Mouse (Mus musculus): ENCODE results near the gene Slamf6.
"Not testable (repeated sequence)": the region's sequence is repeated elsewhere in the genome, so short reads cannot be mapped to it uniquely, and the experiment has no call there.

Gene Slamf6

GRCm38 (mm10) chr1:171917305-171918039 is at the start of gene Slamf6:
Gene Slamf6 (plus strand): TSS chr1:171917515.
- no peak for DNase-seq

- no peak for DNase-seq
These were observed 30.3 kb upstream of the Slamf6 start for GRCm38 (mm10) chr1:171886989-171887388.

- DNase-seq = not testable (repeated sequence)
These were observed 22.0 kb upstream of the Slamf6 start, which contains the start of gene Gm10521 for GRCm38 (mm10) chr1:171895364-171895763. Gene Gm10521 (plus strand): TSS chr1:171895664.

- no peak for DNase-seq
These were observed 13.3 kb upstream of the Slamf6 start for GRCm38 (mm10) chr1:171904011-171904410.

GRCm38 (mm10) chr1:171915638-171916458 is 1.5 kb upstream of the Slamf6 start:
- no peak for DNase-seq

- DNase-seq = no peak
These were observed 1.0 kb downstream of the Slamf6 start for GRCm38 (mm10) chr1:171918136-171918920.

GRCm38 (mm10) chr1:171919193-171919592 is 1.9 kb downstream of the Slamf6 start:
- DNase-seq = no peak

GRCm38 (mm10) chr1:171919901-171920510 is 2.7 kb downstream of the Slamf6 start:
- DNase-seq = no peak

GRCm38 (mm10) chr1:171920989-171921621 is 3.8 kb downstream of the Slamf6 start:
- no peak for DNase-seq

- no peak for DNase-seq
These were observed 4.3 kb downstream of the Slamf6 start for GRCm38 (mm10) chr1:171921641-171922040.

- DNase-seq = no peak
These were observed 5.5 kb downstream of the Slamf6 start for GRCm38 (mm10) chr1:171922844-171923243.

- DNase-seq = no peak
These were observed 7.6 kb downstream of the Slamf6 start for GRCm38 (mm10) chr1:171924900-171925299.

- DNase-seq = no peak
These were observed 16.5 kb downstream of the Slamf6 start for GRCm38 (mm10) chr1:171933851-171934250.

GRCm38 (mm10) chr1:171938952-171939948 is 21.9 kb downstream of the Slamf6 start:
- no peak for DNase-seq

- DNase-seq = no peak
These were observed 23.3 kb downstream of the Slamf6 start for GRCm38 (mm10) chr1:171940626-171941025.

- no peak for DNase-seq
These were observed 29.2 kb downstream of the Slamf6 start for GRCm38 (mm10) chr1:171946447-171946995.

- no peak for DNase-seq
These were observed 31.0 kb downstream of the Slamf6 start for GRCm38 (mm10) chr1:171948161-171948945.

GRCm38 (mm10) chr1:171948946-171949508 is 31.7 kb downstream of the Slamf6 start:
- no peak for DNase-seq

- DNase-seq = no peak
These were observed 37.8 kb downstream of the Slamf6 start for GRCm38 (mm10) chr1:171955071-171955470.

Data from cerebellum, adult 18-20 months (tissue).